Mouse (Mus musculus): ENCODE measurements at regions not wholly inside any gene's neighbourhood (a gene's known extent, or its start where the extent isn't known, plus 50 kb on each side); places are given as distances from the start of the nearest gene placed in this dataset.

DNA sequence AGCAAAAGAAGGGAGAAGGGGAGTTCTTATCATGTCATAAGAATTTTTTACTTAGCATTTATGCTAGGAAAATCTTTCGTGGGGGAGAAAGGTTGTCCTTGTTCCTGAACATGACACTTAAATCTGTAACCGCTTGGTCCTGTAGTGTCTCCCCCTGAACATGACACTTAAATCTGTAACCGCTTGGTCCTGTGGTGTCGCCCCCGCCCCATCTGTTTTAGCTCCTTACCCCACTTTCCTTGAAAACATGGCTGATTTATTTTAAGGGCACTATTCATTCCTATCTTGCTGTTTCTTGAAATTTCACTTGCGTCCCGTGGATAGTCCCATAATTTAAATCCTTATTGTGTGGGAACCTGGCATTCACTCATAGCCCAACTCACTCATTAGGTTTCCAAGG, 82.2 kb downstream of the Rap2a start:
- 90% methylated on average over 7 of the region's 7 CpGs for WGBS
- no peak for ATAC-seq (ENCODE audit: low FRiP score)
- H3K36me3 ChIP-seq (replicated peaks): no peaks in the 10 kb centered on the region
- no peak overlapping the region for H3K9ac ChIP-seq
- H3K27me3 ChIP-seq: no peaks in the 10 kb centered on the region
- H3K4me3 ChIP-seq (replicated peaks): no peak overlapping the region
- H3K4me2 ChIP-seq: no peak overlapping the region
- H3K9me3 ChIP-seq: no peaks in the 10 kb centered on the region
- H3K27ac ChIP-seq: no peak overlapping the region
- H3K4me1 ChIP-seq: no peaks in the 10 kb centered on the region

DNA sequence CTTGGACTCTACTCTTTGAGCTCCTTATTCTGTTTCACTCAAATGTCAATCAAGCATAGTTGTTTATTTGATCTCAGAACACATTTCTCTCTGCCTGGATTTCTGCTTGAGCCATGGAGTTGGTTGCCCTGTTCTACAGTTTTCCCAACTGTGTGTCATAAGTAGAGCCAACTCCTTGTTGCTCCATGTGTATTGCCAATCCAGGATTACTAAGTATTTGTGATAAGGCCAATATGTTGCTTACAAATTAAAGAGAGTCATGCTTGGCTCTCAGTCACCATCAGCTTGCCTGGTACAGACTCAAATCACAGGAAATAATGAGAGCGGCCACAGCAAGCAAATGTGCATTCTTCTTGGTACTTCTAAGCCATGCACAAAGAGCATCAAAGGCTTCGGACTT, 82.7 kb downstream of the Rap2a start:
- 97% methylated on average over 2 of the region's 2 CpGs for WGBS
- H3K4me1 ChIP-seq: no peaks in the 10 kb centered on the region
- no peak for ATAC-seq (ENCODE audit: low FRiP score)
- no peaks in the 10 kb centered on the region for H3K9me3 ChIP-seq
- H3K27ac ChIP-seq: no peak overlapping the region
- H3K9ac ChIP-seq: no peak overlapping the region
- H3K4me3 ChIP-seq (replicated peaks): no peak overlapping the region
- H3K4me2 ChIP-seq: no peak overlapping the region
- H3K36me3 ChIP-seq (replicated peaks): no peaks in the 10 kb centered on the region
- no peaks in the 10 kb centered on the region for H3K27me3 ChIP-seq

DNA sequence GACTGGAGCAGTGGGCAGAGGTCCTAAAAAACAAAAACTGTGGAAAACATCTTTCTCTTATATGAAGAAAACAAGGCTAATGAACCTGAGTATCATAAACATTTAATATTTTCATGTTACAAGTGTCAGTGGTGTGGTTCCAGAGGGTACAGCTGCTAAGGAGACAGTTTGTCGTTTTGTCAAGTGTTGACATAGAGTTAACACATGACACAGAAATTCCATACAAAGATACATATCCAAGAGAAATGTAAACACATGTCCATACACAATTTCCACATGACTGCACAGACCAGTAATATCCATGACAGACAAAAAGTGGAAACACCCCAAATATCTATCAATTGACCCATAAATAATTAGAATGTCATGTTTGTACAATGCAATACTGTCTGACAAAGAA, 88.7 kb downstream of the Rap2a start:
- ATAC-seq (ENCODE audit: low FRiP score): no peak
- Histone ChIP-seq H3K36me3 (replicated peaks) (no peaks in the 10 kb centered on the region), H3K9me3 (no peaks in the 10 kb centered on the region), H3K4me2 (no peak overlapping the region), H3K4me1 (no peaks in the 10 kb centered on the region), H3K27ac (no peak overlapping the region), H3K9ac (no peak overlapping the region), H3K4me3 (replicated peaks) (no peak overlapping the region), H3K27me3 (no peaks in the 10 kb centered on the region)
- WGBS: 80% methylated on average over 1 of the region's 1 CpGs

DNA sequence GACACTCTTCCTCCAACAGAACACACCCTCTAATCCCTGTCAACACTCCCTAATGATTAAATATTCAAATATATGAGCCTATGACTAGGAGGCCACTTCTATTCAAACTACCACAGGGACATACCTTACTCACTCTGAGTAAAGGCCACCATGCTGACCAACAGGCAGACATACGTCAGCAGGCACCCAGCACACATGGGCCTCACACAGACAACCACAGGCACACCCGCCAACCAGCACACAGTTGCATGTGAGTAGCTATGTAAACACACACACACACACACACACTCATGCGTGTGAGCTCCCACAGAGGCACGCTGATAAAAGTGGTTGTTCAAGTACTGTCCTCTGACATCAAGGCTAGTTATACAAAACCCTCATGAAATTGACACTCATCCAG, 89.8 kb downstream of the Rap2a start:
- Histone ChIP-seq H3K9ac (no peak overlapping the region), H3K9me3 (no peaks in the 10 kb centered on the region), H3K36me3 (replicated peaks) (no peaks in the 10 kb centered on the region), H3K27me3 (no peaks in the 10 kb centered on the region), H3K4me3 (replicated peaks) (no peak overlapping the region), H3K4me2 (no peak overlapping the region), H3K4me1 (no peaks in the 10 kb centered on the region), H3K27ac (no peak overlapping the region)
- WGBS: 93% methylated on average over 4 of the region's 4 CpGs
- no peak for ATAC-seq (ENCODE audit: low FRiP score)

DNA sequence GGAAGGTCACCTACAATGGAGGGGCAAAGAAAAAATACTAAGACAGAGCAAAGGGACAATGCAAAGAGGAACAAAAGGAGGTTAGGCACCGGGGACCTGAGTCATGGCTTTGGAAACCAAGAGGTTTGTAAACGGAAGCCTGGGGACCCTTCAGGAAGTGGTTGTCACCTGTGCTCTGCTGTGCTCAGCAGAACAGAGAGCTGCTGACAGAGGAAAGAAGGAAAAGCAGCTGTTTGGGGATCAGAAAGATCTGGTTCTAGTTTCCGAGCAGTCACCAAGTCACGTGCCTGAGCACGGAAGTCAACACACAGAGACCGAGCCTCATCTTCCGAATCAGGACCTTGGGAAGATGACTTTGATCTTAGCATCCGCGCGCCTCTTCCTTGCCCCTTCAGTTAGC, 94.0 kb downstream of the Rap2a start:
- 80% methylated on average over 10 of the region's 10 CpGs for WGBS
- Histone ChIP-seq H3K4me2 (no peak overlapping the region), H3K36me3 (replicated peaks) (no peaks in the 10 kb centered on the region), H3K9me3 (no peaks in the 10 kb centered on the region), H3K27ac (no peak overlapping the region), H3K4me3 (replicated peaks) (no peak overlapping the region), H3K27me3 (no peaks in the 10 kb centered on the region), H3K4me1 (no peaks in the 10 kb centered on the region), H3K9ac (no peak overlapping the region)
- no peak for ATAC-seq (ENCODE audit: low FRiP score)

DNA sequence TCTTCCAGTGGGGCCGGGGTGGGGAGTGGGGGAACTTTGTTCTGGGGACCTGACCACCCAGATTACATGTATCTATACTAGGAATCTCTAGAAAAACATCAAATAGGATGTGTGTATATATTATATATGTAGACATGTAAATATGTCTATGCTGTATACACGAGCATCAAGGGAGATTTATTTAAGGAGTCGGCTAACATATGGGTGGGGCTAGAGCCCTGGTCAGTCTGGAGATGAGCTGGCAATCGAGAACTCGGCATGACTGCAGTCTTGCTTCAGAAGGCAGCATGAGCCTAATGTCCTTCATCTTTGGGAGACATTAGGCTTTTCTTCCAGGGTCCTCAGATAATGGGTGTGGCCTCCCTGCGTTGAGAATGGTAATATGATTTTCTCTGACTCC, 97.0 kb downstream of the Rap2a start:
- Histone ChIP-seq H3K4me2 (no peak overlapping the region), H3K27ac (no peak overlapping the region), H3K9me3 (no peaks in the 10 kb centered on the region), H3K27me3 (no peaks in the 10 kb centered on the region), H3K4me1 (no peaks in the 10 kb centered on the region), H3K36me3 (replicated peaks) (no peaks in the 10 kb centered on the region), H3K4me3 (replicated peaks) (no peak overlapping the region), H3K9ac (no peak overlapping the region)
- 87% methylated on average over 6 of the region's 6 CpGs for WGBS
- no peak for ATAC-seq (ENCODE audit: low FRiP score)

DNA sequence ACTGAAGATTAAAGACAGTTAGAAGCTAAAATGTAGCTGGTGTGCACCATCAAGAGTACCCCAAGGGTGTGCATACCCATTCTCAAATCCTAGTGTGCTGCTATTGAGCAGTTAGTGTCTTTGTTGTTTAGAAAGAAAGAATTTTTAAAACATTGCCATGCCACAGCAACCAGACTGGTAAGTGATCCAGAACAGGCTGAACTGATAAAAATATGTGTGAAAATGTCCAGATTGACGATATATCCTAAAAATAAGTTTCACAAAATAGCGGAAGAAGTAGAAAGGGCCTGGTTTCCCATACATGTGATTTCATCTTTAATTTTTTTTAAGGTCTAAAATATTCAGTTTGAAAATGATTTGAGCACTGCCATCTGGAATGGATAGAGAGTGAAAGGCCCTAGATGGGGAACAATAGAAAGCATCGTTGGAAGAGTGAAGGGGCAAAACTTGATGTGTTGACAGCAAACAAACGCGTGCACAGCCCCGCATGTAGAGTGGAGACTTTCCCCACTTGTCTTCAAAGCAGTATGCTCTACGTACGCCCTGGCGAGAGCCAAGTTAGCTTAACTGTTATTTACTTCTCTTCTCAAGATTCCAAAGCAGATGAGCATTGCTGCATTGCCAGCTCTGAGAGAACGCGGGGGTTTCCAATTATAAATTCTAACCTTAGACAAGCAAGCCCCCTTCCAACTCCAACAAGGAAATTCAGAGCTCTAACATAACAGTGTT, 100.3 kb downstream of the Rap2a start:
- Histone ChIP-seq H3K4me3 (replicated peaks) (no peak overlapping the region), H3K36me3 (replicated peaks) (no peaks in the 10 kb centered on the region), H3K9ac (no peak overlapping the region), H3K4me2 (no peak overlapping the region), H3K27me3 (no peaks in the 10 kb centered on the region), H3K27ac (no peak overlapping the region), H3K9me3 (no peaks in the 10 kb centered on the region), H3K4me1 (no peaks in the 10 kb centered on the region)
- no peak for ATAC-seq (ENCODE audit: low FRiP score)
- 88% methylated on average over 11 of the region's 11 CpGs for WGBS

DNA sequence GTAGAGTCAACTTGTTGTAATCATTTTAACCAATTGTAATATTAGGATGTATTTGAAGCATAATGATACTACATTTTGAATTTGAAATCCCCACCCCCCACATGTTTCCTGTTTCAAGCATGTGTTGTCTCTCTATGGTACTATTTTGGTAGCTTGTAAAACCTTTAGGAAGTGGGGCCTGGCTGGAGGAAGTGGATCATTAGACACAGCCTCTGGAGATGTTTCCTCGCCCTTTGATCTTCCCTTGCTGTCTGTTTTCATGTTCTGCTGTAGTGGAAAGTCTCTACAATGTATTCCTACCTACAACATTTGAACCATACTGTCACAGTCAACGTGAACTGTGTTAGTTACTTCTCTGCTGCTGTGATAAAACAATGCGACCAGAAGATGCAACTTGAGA, 105.6 kb downstream of the Rap2a start:
- 83% methylated on average over 3 of the region's 3 CpGs for WGBS
- no peak overlapping the region for H3K4me3 ChIP-seq (replicated peaks)
- no peak for ATAC-seq (ENCODE audit: low FRiP score)

DNA sequence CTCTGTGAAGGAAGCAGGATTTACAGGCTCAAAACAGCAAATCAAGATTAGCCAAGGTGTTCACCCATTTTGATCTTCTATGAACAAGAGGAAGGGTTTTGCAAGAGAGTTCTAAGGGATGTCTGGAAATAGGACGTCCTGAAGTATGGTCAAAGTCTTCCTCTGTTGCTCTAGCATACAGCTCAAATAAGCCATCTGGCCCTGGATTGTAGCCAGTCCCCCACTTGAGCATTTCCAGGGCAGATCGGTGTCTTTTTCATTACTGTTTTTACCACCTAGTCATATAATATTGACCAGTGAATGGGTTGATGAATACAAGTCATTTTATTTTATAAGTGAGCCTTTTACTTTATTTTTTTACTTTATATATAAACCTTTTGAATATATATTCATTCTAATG, 113.9 kb downstream of the Rap2a start:
- H3K9me3 ChIP-seq: no peaks in the 10 kb centered on the region

More for the DNA sequence above, 105.6 kb downstream of the Rap2a start:
- Histone ChIP-seq H3K4me2 (no peak overlapping the region), H3K36me3 (replicated peaks) (no peaks in the 10 kb centered on the region), H3K9ac (no peak overlapping the region), H3K27ac (no peak overlapping the region), H3K4me1 (no peaks in the 10 kb centered on the region), H3K9me3 (no peaks in the 10 kb centered on the region), H3K27me3 (no peaks in the 10 kb centered on the region)

DNA sequence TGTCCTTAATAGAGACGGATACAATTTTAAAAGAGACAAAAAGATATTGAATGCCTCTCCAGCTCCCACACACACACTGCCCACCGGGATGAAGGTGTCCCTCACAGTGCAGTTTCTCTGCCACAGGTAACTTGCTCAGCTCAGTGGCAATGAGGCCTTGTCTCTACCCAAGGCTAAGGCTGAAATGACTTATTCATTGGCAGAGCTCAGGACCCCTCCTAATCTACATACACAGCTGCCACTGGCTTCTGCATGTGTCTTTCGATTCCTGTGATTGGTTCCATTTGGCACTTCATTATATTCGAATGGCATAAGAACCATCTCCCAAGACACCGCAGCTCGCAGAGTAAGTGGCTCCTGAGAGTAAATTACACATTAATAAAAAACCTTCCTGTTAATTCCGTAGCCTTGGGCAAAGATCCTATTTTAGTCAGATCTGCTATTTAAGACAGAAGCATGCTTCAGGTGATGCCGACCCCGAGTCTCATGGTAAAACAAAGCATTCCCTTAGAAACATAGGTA, 122.2 kb downstream of the Rap2a start:
- Histone ChIP-seq H3K36me3 (replicated peaks) (no peaks in the 10 kb centered on the region), H3K4me3 (replicated peaks) (no peak overlapping the region), H3K4me1 (no peaks in the 10 kb centered on the region), H3K27me3 (no peaks in the 10 kb centered on the region), H3K27ac (no peak overlapping the region), H3K9me3 (no peaks in the 10 kb centered on the region), H3K9ac (no peak overlapping the region), H3K4me2 (no peak overlapping the region)
- 87% methylated on average over 9 of the region's 9 CpGs for WGBS
- no peak for ATAC-seq (ENCODE audit: low FRiP score)

More for the DNA sequence above, 113.9 kb downstream of the Rap2a start:
- H3K4me3 ChIP-seq (replicated peaks): no peak overlapping the region
- ATAC-seq (ENCODE audit: low FRiP score): no peak
- no peak overlapping the region for H3K4me2 ChIP-seq
- no peaks in the 10 kb centered on the region for H3K36me3 ChIP-seq (replicated peaks)
- WGBS: 92% methylated on average over 2 of the region's 2 CpGs
- no peak overlapping the region for H3K27ac ChIP-seq
- H3K27me3 ChIP-seq: no peaks in the 10 kb centered on the region
- no peaks in the 10 kb centered on the region for H3K4me1 ChIP-seq
- no peak overlapping the region for H3K9ac ChIP-seq

DNA sequence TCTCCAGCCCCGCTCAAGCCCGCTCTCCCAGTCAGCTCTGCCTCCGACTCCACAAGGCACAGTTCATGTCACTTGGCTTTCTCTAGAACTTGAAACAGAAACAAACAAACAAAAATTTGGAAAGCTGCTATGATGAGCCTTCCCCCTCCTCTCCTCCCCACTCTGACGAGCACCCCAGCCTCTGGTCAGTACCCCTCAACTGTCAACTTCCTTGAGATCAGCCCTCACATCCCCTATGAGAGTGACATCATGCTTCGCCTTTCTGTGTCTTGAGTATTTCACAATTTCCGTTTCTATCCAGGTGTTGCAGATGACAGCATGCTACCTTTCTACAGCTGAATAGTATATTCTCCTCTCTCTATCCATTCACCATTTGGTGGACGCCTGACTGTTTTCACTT, 123.3 kb downstream of the Rap2a start:
- 94% methylated on average over 7 of the region's 7 CpGs for WGBS
- Histone ChIP-seq H3K9ac (no peak overlapping the region), H3K27me3 (no peaks in the 10 kb centered on the region), H3K27ac (no peak overlapping the region), H3K4me2 (no peak overlapping the region), H3K4me1 (no peaks in the 10 kb centered on the region), H3K4me3 (replicated peaks) (no peak overlapping the region), H3K36me3 (replicated peaks) (no peaks in the 10 kb centered on the region), H3K9me3 (no peaks in the 10 kb centered on the region)
- no peak for ATAC-seq (ENCODE audit: low FRiP score)

DNA sequence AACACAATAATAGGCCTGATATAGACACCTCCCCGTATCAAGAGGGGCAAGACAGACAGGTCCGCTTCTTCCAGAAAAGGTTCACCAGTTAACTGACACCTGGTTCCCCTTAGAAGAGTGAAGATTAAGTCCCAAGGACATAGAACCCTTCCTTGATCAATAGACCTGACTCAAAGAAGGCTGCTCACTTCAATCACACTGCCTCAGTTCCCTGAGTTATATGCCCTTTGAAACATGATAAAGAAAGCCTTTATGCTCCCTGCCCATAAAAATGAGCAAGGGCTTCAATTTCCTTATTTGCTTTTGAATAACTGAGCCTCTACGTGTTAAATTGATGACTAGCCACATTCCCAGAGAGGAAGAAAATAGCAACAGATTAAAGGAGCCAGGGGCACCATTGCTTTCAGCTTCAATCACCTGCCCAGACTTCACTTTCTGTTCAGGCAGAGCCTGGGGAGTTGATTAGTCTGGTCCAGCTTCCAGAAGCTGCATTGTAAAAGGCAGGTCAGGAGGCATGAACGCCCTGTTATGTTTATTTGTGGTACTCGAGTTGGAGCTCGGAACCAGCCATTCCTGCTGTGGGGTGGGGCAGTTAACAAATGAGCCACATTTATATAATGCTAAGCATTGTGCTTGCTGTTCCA, 125.7 kb downstream of the Rap2a start:
- H3K36me3 ChIP-seq (replicated peaks): no peaks in the 10 kb centered on the region
- no peak for ATAC-seq (ENCODE audit: low FRiP score)
- H3K4me2 ChIP-seq: no peak overlapping the region
- H3K9ac ChIP-seq: no peak overlapping the region
- no peaks in the 10 kb centered on the region for H3K4me1 ChIP-seq
- no peaks in the 10 kb centered on the region for H3K27me3 ChIP-seq
- H3K27ac ChIP-seq: no peak overlapping the region
- H3K9me3 ChIP-seq: no peaks in the 10 kb centered on the region
- WGBS: 54% methylated on average over 6 of the region's 6 CpGs
- no peak overlapping the region for H3K4me3 ChIP-seq (replicated peaks)

DNA sequence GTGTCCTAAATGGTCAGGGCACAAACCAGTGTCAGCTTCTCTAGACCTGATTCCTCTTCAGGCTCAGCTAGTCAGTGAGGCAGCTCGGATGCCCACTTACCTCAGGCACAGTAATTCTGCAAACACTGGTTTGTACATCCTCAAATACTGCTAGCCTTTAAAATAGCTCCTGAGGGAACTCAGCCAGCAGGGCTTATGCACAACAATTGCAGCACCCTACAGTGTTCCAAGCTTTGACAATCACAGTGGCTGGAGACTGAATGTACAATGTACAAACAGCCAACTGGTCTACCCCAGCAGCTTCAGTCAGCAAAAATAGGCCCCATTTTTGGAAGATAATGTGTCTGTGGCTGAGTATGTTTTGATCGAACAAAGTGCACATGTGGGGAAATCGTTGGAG, 129.6 kb downstream of the Rap2a start:
- no peaks in the 10 kb centered on the region for H3K36me3 ChIP-seq (replicated peaks)
- ATAC-seq (ENCODE audit: low FRiP score): no peak
- H3K27me3 ChIP-seq: no peaks in the 10 kb centered on the region

More for the DNA sequence above, 129.6 kb downstream of the Rap2a start:
- no peak overlapping the region for H3K4me3 ChIP-seq (replicated peaks)
- H3K9ac ChIP-seq: no peak overlapping the region
- H3K27ac ChIP-seq: no peak overlapping the region
- H3K4me1 ChIP-seq: no peaks in the 10 kb centered on the region
- no peaks in the 10 kb centered on the region for H3K9me3 ChIP-seq
- 86% methylated on average over 3 of the region's 3 CpGs for WGBS
- H3K4me2 ChIP-seq: no peak overlapping the region
